In genomic region chr7:82387121-82387520, GRCm38 (mm10) we compare ENCODE assay signal across 25 mouse cellular contexts. TPM values are rescaled to one million over a fixed set of nuclear protein-coding genes. Genes with fewer than 3 reads are reported as not detected.
DNase-seq lines count a peak whose midpoint lies in the region; ATAC-seq and TF ChIP-seq lines count a peak whose summit lies in the region.
"Had no signal": no experiment of that assay in that cellular context is flagged by ENCODE, and none has a peak within 500 bp of the region (broad histone marks: within the 10 kb centered on the region; RNA-seq: fewer than 3 reads in every experiment).

No protein-coding gene starts in this region.

- no peaks in the 10 kb centered on the region for H3K36me3 ChIP-seq in heart, embryonic 10.5 days
- no peaks in the 10 kb centered on the region for H3K36me3 ChIP-seq in forebrain, postnatal 0 days (ENCODE audit: insufficient read depth)
- H3K36me3 ChIP-seq: embryonic facial prominence, embryonic 10.5 days; embryonic facial prominence, embryonic 13.5 days; heart, embryonic 12.5 days; heart, embryonic 15.5 days had no signal

- no peak overlapping the region for H3K4me2 ChIP-seq in forebrain, postnatal 0 days (ENCODE audit: low read depth)
- H3K4me2 ChIP-seq: embryonic facial prominence, embryonic 13.5 days; heart, embryonic 12.5 days; heart, embryonic 15.5 days; hindbrain, embryonic 14.5 days had no signal

- TF ChIP-seq CTCF in forebrain, postnatal 0 days (IDR thresholded peaks at IDR 0.05; ENCODE audit: low read depth) = no peak

- ATAC-seq in forebrain, postnatal 0 days = no peak
- ATAC-seq: forebrain, embryonic 14.5 days; intestine, postnatal 0 days; Patski had no signal

- H3K9me3 ChIP-seq in heart, embryonic 10.5 days = no peaks in the 10 kb centered on the region
- no peaks in the 10 kb centered on the region for H3K9me3 ChIP-seq in forebrain, postnatal 0 days (ENCODE audit: low read length)
- H3K9me3 ChIP-seq: embryonic facial prominence, embryonic 10.5 days; heart, embryonic 15.5 days had no signal

- WGBS in heart, embryonic 10.5 days = 86% methylated on average over 3 of the region's 3 CpGs
- 91% methylated on average over 3 of the region's 3 CpGs for WGBS in forebrain, postnatal 0 days

- no peak overlapping the region for H3K4me3 ChIP-seq in heart, embryonic 10.5 days
- H3K4me3 ChIP-seq in forebrain, postnatal 0 days (ENCODE audit: low read depth, low read length) = no peak overlapping the region
- H3K4me3 ChIP-seq: embryonic facial prominence, embryonic 10.5 days; embryonic facial prominence, embryonic 13.5 days; heart, embryonic 12.5 days; heart, embryonic 15.5 days had no signal

- DNase-seq in heart, adult 18-20 months = peak; percentile 15 to 32
- no peak for DNase-seq in heart, embryonic 10.5 days (ENCODE audit: low spot score)
- peak; percentile 13 for DNase-seq in adipocyte (ENCODE audit: low spot score)
- DNase-seq in skeletal muscle tissue, adult 2 months (ENCODE audit: low read depth, low spot score) = peak; percentile 13
- no peak for DNase-seq in forebrain, postnatal 0 days
- DNase-seq in urinary bladder, postnatal 25 days (ENCODE audit: low spot score) = no peak
- DNase-seq: adrenal gland, adult 2 months; adrenal gland, postnatal 14 days; cerebellum, adult 11 months; cerebellum, adult 2 months; cerebellum, adult 9-11 months; cerebellum, postnatal 25 days; gastrocnemius, postnatal 25 days; heart, postnatal 10 days; heart, postnatal 4 days; kidney, adult 2 months had no signal

- no peaks in the 10 kb centered on the region; the same call in 1 of the 2 replicates for H3K4me1 ChIP-seq in heart, embryonic 10.5 days
- no peaks in the 10 kb centered on the region for H3K4me1 ChIP-seq in forebrain, postnatal 0 days (ENCODE audit: insufficient read depth)
- H3K4me1 ChIP-seq: embryonic facial prominence, embryonic 13.5 days; heart, embryonic 12.5 days; heart, embryonic 15.5 days had no signal

- no peak overlapping the region for H3K9ac ChIP-seq in forebrain, postnatal 0 days
- H3K9ac ChIP-seq: embryonic facial prominence, embryonic 13.5 days; heart, embryonic 12.5 days; heart, embryonic 15.5 days; hindbrain, embryonic 14.5 days had no signal

- no peaks in the 10 kb centered on the region for H3K27me3 ChIP-seq in heart, embryonic 10.5 days (ENCODE audit: insufficient read depth, poor library complexity, severe bottlenecking)
- H3K27me3 ChIP-seq in forebrain, postnatal 0 days (ENCODE audit: insufficient read depth, low read length) = no peaks in the 10 kb centered on the region
- H3K27me3 ChIP-seq: embryonic facial prominence, embryonic 13.5 days; heart, embryonic 12.5 days; heart, embryonic 15.5 days; Patski had no signal

- no peak overlapping the region for H3K27ac ChIP-seq in heart, embryonic 10.5 days
- no peak overlapping the region for H3K27ac ChIP-seq in forebrain, postnatal 0 days (ENCODE audit: low read depth, low read length)
- H3K27ac ChIP-seq: embryonic facial prominence, embryonic 10.5 days; heart, embryonic 15.5 days; hindbrain, embryonic 14.5 days had no signal

RNA-seq across cellular contexts. Expression of gene Adamtsl3, which starts 51.6 kb away (rescaled TPM):
- total RNA-seq in heart, adult 18-20 months (2021) = 1 to 10 TPM; 6.0 to 6.4 TPM
- polyA plus RNA-seq in heart, embryonic 10.5 days (2016; fragmentation: Nextera tagmentation; extraction: Ambion mirVana) = 0.06 and 0.22 TPM in 2 replicates
- 3.2 and 4.8 TPM in 2 replicates for total RNA-seq in forebrain, postnatal 0 days (2014; rRNA removed)
- 0.36 and 0.61 TPM in 2 replicates for polyA plus RNA-seq in forebrain, postnatal 0 days (2015; fragmentation: Nextera tagmentation; extraction: Ambion mirVana)
- total RNA-seq: common myeloid progenitor, adult 5-6 weeks had no signal

Comparison
In these comparisons a context has a peak if more than half of its experiments do, and no peak if none do; other contexts are left out.
1. DNase-seq: peak in heart, adult 18-20 months (2 of 2), adipocyte (single experiment) and skeletal muscle tissue, adult 2 months (single experiment); none in heart, embryonic 10.5 days (single experiment), forebrain, postnatal 0 days (single experiment) and urinary bladder, postnatal 25 days (single experiment).